Mouse (Mus musculus): Measurements from ENCODE around the gene Stat5a. TPM values are rescaled to one million over a fixed set of nuclear protein-coding genes. Genes with fewer than 3 reads are reported as not detected.
A peak's percentile ranks its signal among the peaks of the same experiment; 100 is the strongest.

The Stat5a gene
- total and polyA plus RNA-seq, 3 experiments = 106 to 162 (median 157) TPM

GRCm38 (mm10) chr11:100848789-100849379, 10.3 kb upstream of the Stat5a start:
- no peak for ATAC-seq (ENCODE audit: extremely low read depth, insufficient number of reproducible peaks, low FRiP score, poor library complexity, severe bottlenecking)
- Histone ChIP-seq H3K9me3 (replicated peaks) (no peaks in the 10 kb centered on the region), H3K36me3 (replicated peaks) (peaks cover 22% of the 10 kb centered on the region), H3K4me1 (ENCODE audit: insufficient read depth, low read depth, low read length) (peaks cover 65% of the 10 kb centered on the region), H3K4me3 (ENCODE audit: low read depth, low read length) (peak overlapping the region; percentile 89), H3K27me3 (ENCODE audit: insufficient read depth, low read length) (peaks cover 22% of the 10 kb centered on the region)
- no peak for TF ChIP-seq GATA1 (IDR thresholded peaks at IDR 0.05; ENCODE audit: borderline replicate concordance, low read length)
- TF ChIP-seq POLR2AphosphoS5 (IDR thresholded peaks at IDR 0.05; ENCODE audit: insufficient replicate concordance, low read depth, low read length) = no peak
- no peak for TF ChIP-seq CTCF (IDR thresholded peaks at IDR 0.05; ENCODE audit: low read depth, low read length)
- TF ChIP-seq TAL1 (conservative IDR thresholded peaks at IDR 0.05; ENCODE audit: low read depth, low read length) = no peak
- no peak for TF ChIP-seq GATA2 (IDR thresholded peaks at IDR 0.05; ENCODE audit: borderline replicate concordance, low read depth, low read length)
- DNase-seq (ENCODE audit: low spot score) = no peak

GRCm38 (mm10) chr11:100849456-100850037, 9.6 kb upstream of the Stat5a start:
- Histone ChIP-seq H3K4me1 (ENCODE audit: insufficient read depth, low read depth, low read length) (peaks cover 66% of the 10 kb centered on the region), H3K36me3 (replicated peaks) (peaks cover 17% of the 10 kb centered on the region), H3K9me3 (replicated peaks) (no peaks in the 10 kb centered on the region), H3K27me3 (ENCODE audit: insufficient read depth, low read length) (peaks cover 27% of the 10 kb centered on the region), H3K4me3 (ENCODE audit: low read depth, low read length) (peak overlapping the region; percentile 89)
- DNase-seq (ENCODE audit: low spot score) (peak; percentile 62), ATAC-seq (ENCODE audit: extremely low read depth, insufficient number of reproducible peaks, low FRiP score, poor library complexity, severe bottlenecking) (peak; percentile 63)
- TF ChIP-seq TAL1 (conservative IDR thresholded peaks at IDR 0.05; ENCODE audit: low read depth, low read length) = no peak; the same call in 1 of the 2 replicates
- TF ChIP-seq GATA2 (IDR thresholded peaks at IDR 0.05; ENCODE audit: borderline replicate concordance, low read depth, low read length) = no peak
- TF ChIP-seq CTCF (IDR thresholded peaks at IDR 0.05; ENCODE audit: low read depth, low read length) = no peak
- no peak for TF ChIP-seq POLR2AphosphoS5 (IDR thresholded peaks at IDR 0.05; ENCODE audit: insufficient replicate concordance, low read depth, low read length)
- TF ChIP-seq GATA1 (IDR thresholded peaks at IDR 0.05; ENCODE audit: borderline replicate concordance, low read length) = no peak

GRCm38 (mm10) chr11:100850038-100850777, 8.9 kb upstream of the Stat5a start, which contains the start of gene Stat5b:
Gene Stat5b (minus strand): TSS chr11:100850724.
- peaks cover 10% of the 10 kb centered on the region for H3K36me3 ChIP-seq (replicated peaks)
- H3K27me3 ChIP-seq (ENCODE audit: insufficient read depth, low read length) = peaks cover 32% of the 10 kb centered on the region
- no peaks in the 10 kb centered on the region for H3K9me3 ChIP-seq (replicated peaks)
- H3K4me1 ChIP-seq (ENCODE audit: insufficient read depth, low read depth, low read length) = peaks cover 64% of the 10 kb centered on the region
- no peak for ATAC-seq (ENCODE audit: extremely low read depth, insufficient number of reproducible peaks, low FRiP score, poor library complexity, severe bottlenecking)
- TF ChIP-seq GATA1 (IDR thresholded peaks at IDR 0.05; ENCODE audit: borderline replicate concordance, low read length) = no peak
- no peak for TF ChIP-seq POLR2AphosphoS5 (IDR thresholded peaks at IDR 0.05; ENCODE audit: insufficient replicate concordance, low read depth, low read length)
- TF ChIP-seq GATA2 (IDR thresholded peaks at IDR 0.05; ENCODE audit: borderline replicate concordance, low read depth, low read length) = no peak
- TF ChIP-seq CTCF (IDR thresholded peaks at IDR 0.05; ENCODE audit: low read depth, low read length) = no peak
- no peak for TF ChIP-seq TAL1 (conservative IDR thresholded peaks at IDR 0.05; ENCODE audit: low read depth, low read length)
- H3K4me3 ChIP-seq (ENCODE audit: low read depth, low read length) = peak within 1 kb of the TSS; percentile 89
- DNase-seq (ENCODE audit: low spot score) = peak; percentile 79

- Histone ChIP-seq H3K9me3 (replicated peaks) (no peaks in the 10 kb centered on the region), H3K36me3 (replicated peaks) (peaks cover 3% of the 10 kb centered on the region), H3K27me3 (ENCODE audit: insufficient read depth, low read length) (peaks cover 38% of the 10 kb centered on the region), H3K4me3 (ENCODE audit: low read depth, low read length) (peak overlapping the region; percentile 89), H3K4me1 (ENCODE audit: insufficient read depth, low read depth, low read length) (peaks cover 61% of the 10 kb centered on the region)
- ATAC-seq (ENCODE audit: extremely low read depth, insufficient number of reproducible peaks, low FRiP score, poor library complexity, severe bottlenecking) = no peak
- DNase-seq (ENCODE audit: low spot score) = peak; percentile 32
- TF ChIP-seq GATA2 (IDR thresholded peaks at IDR 0.05; ENCODE audit: borderline replicate concordance, low read depth, low read length) (no peak), GATA1 (IDR thresholded peaks at IDR 0.05; ENCODE audit: borderline replicate concordance, low read length) (no peak), POLR2AphosphoS5 (IDR thresholded peaks at IDR 0.05; ENCODE audit: insufficient replicate concordance, low read depth, low read length) (no peak), TAL1 (conservative IDR thresholded peaks at IDR 0.05; ENCODE audit: low read depth, low read length) (no peak), CTCF (IDR thresholded peaks at IDR 0.05; ENCODE audit: low read depth, low read length) (no peak)
Measured at GRCm38 (mm10) chr11:100850778-100851528, 8.2 kb upstream of the Stat5a start.

- Histone ChIP-seq H3K27me3 (ENCODE audit: insufficient read depth, low read length) (peaks cover 44% of the 10 kb centered on the region), H3K4me1 (ENCODE audit: insufficient read depth, low read depth, low read length) (peaks cover 65% of the 10 kb centered on the region), H3K4me3 (ENCODE audit: low read depth, low read length) (no peak overlapping the region), H3K36me3 (replicated peaks) (no peaks in the 10 kb centered on the region), H3K9me3 (replicated peaks) (no peaks in the 10 kb centered on the region)
- ATAC-seq (ENCODE audit: extremely low read depth, insufficient number of reproducible peaks, low FRiP score, poor library complexity, severe bottlenecking) (no peak), DNase-seq (ENCODE audit: low spot score) (no peak)
- TF ChIP-seq POLR2AphosphoS5 (IDR thresholded peaks at IDR 0.05; ENCODE audit: insufficient replicate concordance, low read depth, low read length) = no peak
- TF ChIP-seq TAL1 (conservative IDR thresholded peaks at IDR 0.05; ENCODE audit: low read depth, low read length) = no peak
- TF ChIP-seq GATA1 (IDR thresholded peaks at IDR 0.05; ENCODE audit: borderline replicate concordance, low read length) = no peak
- TF ChIP-seq CTCF (IDR thresholded peaks at IDR 0.05; ENCODE audit: low read depth, low read length) = no peak
- no peak for TF ChIP-seq GATA2 (IDR thresholded peaks at IDR 0.05; ENCODE audit: borderline replicate concordance, low read depth, low read length)
Measured at GRCm38 (mm10) chr11:100852088-100852487, 7.1 kb upstream of the Stat5a start.

Data from G1E (cell line).